Mouse (Mus musculus) ES-Bruce4 (cell line): Measurements from ENCODE around the gene Otulin.

ENCODE experiments used
- EP300 ChIP-seq: IDR thresholded peaks from 2 replicates; pipeline ENCODE4 v1.6.1; 2011; ENCODE audit warnings: low read depth, low read length; ENCODE audit not compliant: insufficient read depth
- POLR2A ChIP-seq: IDR thresholded peaks from one replicate; pipeline ENCODE4 v1.8.1; 2011; ENCODE audit warnings: low read length; ENCODE audit not compliant: insufficient read depth

DNA sequence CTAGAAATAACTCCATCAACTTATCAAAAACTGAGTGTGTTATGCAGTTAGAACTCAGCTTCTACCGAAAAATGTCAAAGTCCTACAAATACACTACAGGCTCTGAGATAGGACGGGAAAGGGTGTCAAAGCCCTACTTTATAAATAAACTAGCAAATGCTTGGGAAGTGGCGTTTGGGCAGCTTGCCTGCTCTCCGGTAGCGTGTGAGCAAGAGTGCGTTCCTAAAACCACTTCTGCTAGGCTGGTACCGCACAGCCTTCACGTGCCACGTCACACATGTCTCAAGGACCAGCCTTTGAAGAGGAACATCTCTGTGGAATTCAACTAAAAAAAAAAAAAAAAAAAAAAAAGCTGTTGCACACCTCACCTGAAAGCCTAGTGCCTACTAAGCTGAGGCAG lies 127.3 kb downstream of the Otulin start:
- TF ChIP-seq POLR2A (no peak), EP300 (no peak)
